Mouse (Mus musculus) ES-E14 (cell line): Measurements from ENCODE around the gene Igfbp7.

ENCODE experiments used
- HCFC1 ChIP-seq: IDR thresholded peaks from 2 replicates; pipeline ENCODE4 v1.6.1; 2012; ENCODE audit warnings: low read length, inconsistent platforms, borderline replicate concordance; ENCODE audit not compliant: insufficient read depth
- ZC3H11A ChIP-seq: IDR thresholded peaks from 2 replicates; pipeline ENCODE4 v1.6.1; 2012; ENCODE audit warnings: low read depth, mild to moderate bottlenecking, inconsistent platforms, low read length, borderline replicate concordance
- ZNF384 ChIP-seq: IDR thresholded peaks from 2 replicates; pipeline ENCODE4 v1.6.1; 2012; ENCODE audit warnings: low read depth, low read length, inconsistent platforms

DNA sequence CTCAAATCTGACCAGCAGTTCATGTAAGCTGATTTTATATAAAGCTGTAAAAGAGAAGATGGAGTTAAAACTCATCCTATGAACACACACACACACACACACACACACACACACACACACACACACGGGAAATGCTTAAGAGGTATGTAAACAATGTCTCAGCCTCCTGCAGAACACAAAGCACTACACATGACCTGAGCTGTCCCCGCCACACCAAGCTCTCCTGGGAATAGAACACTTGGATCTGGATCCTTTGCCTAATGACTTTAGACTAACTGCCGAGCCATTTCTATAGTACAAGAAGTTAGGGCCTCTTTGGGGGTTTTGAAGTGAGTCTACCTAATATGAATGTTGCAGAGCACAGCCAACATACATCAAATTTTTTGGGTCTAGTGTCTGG is 45.7 kb downstream of the Igfbp7 start:
- TF ChIP-seq HCFC1: no peak
- TF ChIP-seq ZC3H11A: no peak
- TF ChIP-seq ZNF384: no peak
